Mouse (Mus musculus): ENCODE results near the gene Dlgap1. TPM values are rescaled to one million over a fixed set of nuclear protein-coding genes. Genes with fewer than 3 reads are reported as not detected.
A peak's percentile ranks its signal among the peaks of the same experiment; 100 is the strongest.

The Dlgap1 gene
- polyA plus RNA-seq, 1 experiment from 2014 or later, result 12.3 TPM

- H3K9me3 ChIP-seq, result no peaks in the 10 kb centered on the region
- no peak for ATAC-seq (ENCODE audit: low FRiP score, low read depth)
- no peaks in the 10 kb centered on the region for H3K27me3 ChIP-seq (replicated peaks)
- H3K9ac ChIP-seq, result no peak overlapping the region
- H3K4me1 ChIP-seq, result peaks cover 7% of the 10 kb centered on the region
- WGBS, result 92% methylated on average over 9 of the region's 9 CpGs
- H3K4me3 ChIP-seq, result no peak overlapping the region
- H3K4me2 ChIP-seq (replicated peaks), result no peak overlapping the region
- no peak overlapping the region for H3K27ac ChIP-seq
- no peaks in the 10 kb centered on the region for H3K36me3 ChIP-seq
Observed at GRCm38 (mm10) chr17:70626396-70626795, 657.5 kb downstream of the Dlgap1 start.

GRCm38 (mm10) chr17:70626925-70627324 is 658.1 kb downstream of the Dlgap1 start:
- Histone ChIP-seq H3K36me3 (no peaks in the 10 kb centered on the region), H3K9ac (no peak overlapping the region), H3K27me3 (replicated peaks) (no peaks in the 10 kb centered on the region), H3K4me3 (no peak overlapping the region), H3K27ac (no peak overlapping the region), H3K9me3 (no peaks in the 10 kb centered on the region), H3K4me1 (peaks cover 7% of the 10 kb centered on the region), H3K4me2 (replicated peaks) (no peak overlapping the region)
- 81% methylated on average over 6 of the region's 6 CpGs for WGBS
- no peak for ATAC-seq (ENCODE audit: low FRiP score, low read depth)

- no peak overlapping the region for H3K4me2 ChIP-seq (replicated peaks)
- H3K4me3 ChIP-seq, result no peak overlapping the region
- H3K4me1 ChIP-seq, result peaks cover 7% of the 10 kb centered on the region
- H3K9me3 ChIP-seq, result no peaks in the 10 kb centered on the region
- H3K9ac ChIP-seq, result no peak overlapping the region
- H3K27ac ChIP-seq, result no peak overlapping the region
- no peak for ATAC-seq (ENCODE audit: low FRiP score, low read depth)
- 56% methylated on average over 6 of the region's 6 CpGs for WGBS
- no peaks in the 10 kb centered on the region for H3K27me3 ChIP-seq (replicated peaks)
- no peaks in the 10 kb centered on the region for H3K36me3 ChIP-seq
Observed at GRCm38 (mm10) chr17:70629653-70630378, 660.9 kb downstream of the Dlgap1 start.

- H3K9me3 ChIP-seq, result no peaks in the 10 kb centered on the region
- H3K4me1 ChIP-seq, result peaks cover 7% of the 10 kb centered on the region
- H3K36me3 ChIP-seq, result no peaks in the 10 kb centered on the region
- no peak overlapping the region for H3K4me3 ChIP-seq
- 19% methylated on average over 9 of the region's 9 CpGs for WGBS
- H3K27me3 ChIP-seq (replicated peaks), result no peaks in the 10 kb centered on the region
- no peak overlapping the region for H3K9ac ChIP-seq
- ATAC-seq (ENCODE audit: low FRiP score, low read depth), result peak; percentile 94
- no peak overlapping the region for H3K27ac ChIP-seq
- no peak overlapping the region for H3K4me2 ChIP-seq (replicated peaks)
Observed at GRCm38 (mm10) chr17:70633181-70633944, 664.5 kb downstream of the Dlgap1 start.

GRCm38 (mm10) chr17:70643211-70643610 is 674.3 kb downstream of the Dlgap1 start:
- no peak overlapping the region for H3K4me2 ChIP-seq (replicated peaks)
- WGBS, result 82% methylated on average over 1 of the region's 1 CpGs
- no peaks in the 10 kb centered on the region for H3K9me3 ChIP-seq
- H3K4me3 ChIP-seq, result no peak overlapping the region
- H3K36me3 ChIP-seq, result no peaks in the 10 kb centered on the region
- ATAC-seq (ENCODE audit: low FRiP score, low read depth), result no peak
- no peak overlapping the region for H3K27ac ChIP-seq
- H3K27me3 ChIP-seq (replicated peaks), result no peaks in the 10 kb centered on the region
- no peak overlapping the region for H3K9ac ChIP-seq
- no peaks in the 10 kb centered on the region for H3K4me1 ChIP-seq

- H3K4me3 ChIP-seq, result no peak overlapping the region
- H3K4me2 ChIP-seq (replicated peaks), result no peak overlapping the region
- H3K9ac ChIP-seq, result no peak overlapping the region
- 39% methylated on average over 4 of the region's 4 CpGs for WGBS
- H3K27me3 ChIP-seq (replicated peaks), result no peaks in the 10 kb centered on the region
- no peaks in the 10 kb centered on the region for H3K4me1 ChIP-seq
- H3K36me3 ChIP-seq, result no peaks in the 10 kb centered on the region
- peaks cover 10% of the 10 kb centered on the region; the same call in 1 of the 2 replicates for H3K9me3 ChIP-seq
- no peak for ATAC-seq (ENCODE audit: low FRiP score, low read depth)
- no peak overlapping the region for H3K27ac ChIP-seq
Observed at GRCm38 (mm10) chr17:70646641-70647040, 677.8 kb downstream of the Dlgap1 start.

- no peak overlapping the region for H3K9ac ChIP-seq
- H3K4me3 ChIP-seq, result no peak overlapping the region
- no peaks in the 10 kb centered on the region for H3K4me1 ChIP-seq
- no peak overlapping the region for H3K27ac ChIP-seq
- ATAC-seq (ENCODE audit: low FRiP score, low read depth), result no peak
- no peaks in the 10 kb centered on the region for H3K36me3 ChIP-seq
- no peaks in the 10 kb centered on the region for H3K9me3 ChIP-seq
- H3K27me3 ChIP-seq (replicated peaks), result no peaks in the 10 kb centered on the region
- H3K4me2 ChIP-seq (replicated peaks), result no peak overlapping the region
- 84% methylated on average over 3 of the region's 3 CpGs for WGBS
Observed at GRCm38 (mm10) chr17:70661382-70661781, 692.5 kb downstream of the Dlgap1 start.

- 84% methylated on average over 6 of the region's 6 CpGs for whole genome bisulfite sequencing
- Histone ChIP-seq H3K9me3 (no peaks in the 10 kb centered on the region), H3K4me3 (no peak overlapping the region), H3K27ac (no peak overlapping the region), H3K9ac (no peak overlapping the region), H3K4me2 (replicated peaks) (no peak overlapping the region), H3K36me3 (no peaks in the 10 kb centered on the region), H3K27me3 (replicated peaks) (no peaks in the 10 kb centered on the region), H3K4me1 (no peaks in the 10 kb centered on the region)
- ATAC-seq (ENCODE audit: low FRiP score, low read depth), result no peak
Observed at GRCm38 (mm10) chr17:70663992-70664391, 695.1 kb downstream of the Dlgap1 start.

- Histone ChIP-seq H3K27ac (no peak overlapping the region), H3K4me3 (no peak overlapping the region), H3K9me3 (no peaks in the 10 kb centered on the region), H3K9ac (no peak overlapping the region), H3K27me3 (replicated peaks) (no peaks in the 10 kb centered on the region), H3K4me1 (no peaks in the 10 kb centered on the region), H3K36me3 (no peaks in the 10 kb centered on the region), H3K4me2 (replicated peaks) (no peak overlapping the region)
- ATAC-seq (ENCODE audit: low FRiP score, low read depth), result no peak
Observed at GRCm38 (mm10) chr17:70664484-70665040, 695.7 kb downstream of the Dlgap1 start.

- H3K4me1 ChIP-seq, result no peaks in the 10 kb centered on the region
- ATAC-seq (ENCODE audit: low FRiP score, low read depth), result no peak
- no peak overlapping the region for H3K27ac ChIP-seq
- no peaks in the 10 kb centered on the region for H3K36me3 ChIP-seq
- H3K27me3 ChIP-seq (replicated peaks), result no peaks in the 10 kb centered on the region
- H3K4me2 ChIP-seq (replicated peaks), result no peak overlapping the region
- H3K9me3 ChIP-seq, result no peaks in the 10 kb centered on the region
- H3K4me3 ChIP-seq, result no peak overlapping the region
- H3K9ac ChIP-seq, result no peak overlapping the region
- 89% methylated on average over 13 of the region's 13 CpGs for WGBS
Observed at GRCm38 (mm10) chr17:70673985-70674384, 705.1 kb downstream of the Dlgap1 start.

GRCm38 (mm10) chr17:70676522-70676921 is 707.6 kb downstream of the Dlgap1 start:
- Histone ChIP-seq H3K9ac (no peak overlapping the region), H3K4me2 (replicated peaks) (no peak overlapping the region), H3K4me3 (no peak overlapping the region), H3K36me3 (no peaks in the 10 kb centered on the region), H3K27ac (no peak overlapping the region), H3K9me3 (no peaks in the 10 kb centered on the region), H3K4me1 (no peaks in the 10 kb centered on the region), H3K27me3 (replicated peaks) (no peaks in the 10 kb centered on the region)
- ATAC-seq (ENCODE audit: low FRiP score, low read depth), result no peak
- 41% methylated on average over 2 of the region's 2 CpGs for WGBS

- H3K36me3 ChIP-seq, result no peaks in the 10 kb centered on the region
- no peak overlapping the region for H3K27ac ChIP-seq
- H3K4me3 ChIP-seq, result no peak overlapping the region
- 0 out of 2 replicates have a peak, but pooled peaks cover 2% of the 10 kb centered on the region for H3K4me1 ChIP-seq
- no peak overlapping the region for H3K4me2 ChIP-seq (replicated peaks)
- H3K27me3 ChIP-seq (replicated peaks), result no peaks in the 10 kb centered on the region
- ATAC-seq (ENCODE audit: low FRiP score, low read depth), result peak; percentile 63
- H3K9me3 ChIP-seq, result no peaks in the 10 kb centered on the region
- 13% methylated on average over 15 of the region's 15 CpGs for WGBS
- no peak overlapping the region for H3K9ac ChIP-seq
Observed at GRCm38 (mm10) chr17:70683561-70684167, 714.8 kb downstream of the Dlgap1 start.

Measured in neural tube, embryonic 12.5 days (tissue).